Mouse (Mus musculus) left cerebral cortex, adult 18-20 months (tissue): ENCODE data around the gene A4galt. TPM values are rescaled to one million over a fixed set of nuclear protein-coding genes. Genes with fewer than 3 reads are reported as not detected.
A peak's percentile ranks its signal among the peaks of the same experiment; 100 is the strongest.
"Not testable (repeated sequence)": the region's sequence is repeated elsewhere in the genome, so short reads cannot be mapped to it uniquely, and the experiment has no call there.

Experiments used
- DNase-seq, 2 experiments: peaks; one replicate each; pipeline ENCODE4 v3.0.0; 2021 to 2022; ENCODE audit warnings: low spot score in 2 of 2, mixed read lengths in 1 of 2
- long read RNA-seq, 2 experiments: library from polyadenylated mRNA; stranded (forward); transcript quantifications; one replicate each; pipeline ENCODE4 v2.0.0; 2021
- total RNA-seq, 2 experiments: library from RNA; stranded (reverse); gene quantifications; 2 replicates each; pipeline ENCODE4 v1.2.3; 2021

The A4galt gene
- total RNA-seq: 1 to 10 TPM; 5.1 TPM
- long read RNA-seq, experiment 1: 0 reads
- long read RNA-seq, experiment 2, partial matches to known transcripts: 1 of 3 reads
- long read RNA-seq, experiment 2, other reads (novel, unspliced or antisense): 0 of 3 reads

- peak; percentile 11 to 13 for DNase-seq
Measured at GRCm38 (mm10) chr15:83251176-83252004, at the start of gene A4galt. A4galt (minus strand) TSS chr15:83251774.

GRCm38 (mm10) chr15:83299916-83300582 is 48.5 kb upstream of the A4galt start:
- no peak for DNase-seq

- DNase-seq: no peak
Measured at GRCm38 (mm10) chr15:83299450-83299849, 47.9 kb upstream of the A4galt start.

GRCm38 (mm10) chr15:83298810-83299209 is 47.2 kb upstream of the A4galt start:
- no peak for DNase-seq

DNA sequence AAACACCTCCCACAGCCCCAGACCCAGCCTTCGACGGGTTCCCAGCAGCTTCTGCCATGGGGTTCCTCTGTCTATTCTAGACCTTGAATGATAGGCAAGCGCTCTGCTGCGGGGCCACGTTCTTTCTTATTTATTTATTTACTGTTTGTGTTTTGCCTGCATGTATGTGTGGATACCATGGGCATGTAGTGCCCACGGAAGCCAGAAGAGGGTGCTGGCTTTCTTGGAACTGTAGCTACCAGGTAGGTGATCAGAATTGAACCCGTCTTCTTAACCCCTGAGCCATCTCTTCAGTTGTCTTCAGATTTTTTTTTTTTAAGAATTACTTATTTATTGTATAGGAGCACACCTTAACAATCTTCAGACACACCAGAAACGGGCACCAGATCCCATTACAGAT is 46.7 kb upstream of the A4galt start:
- no peak for DNase-seq

DNA sequence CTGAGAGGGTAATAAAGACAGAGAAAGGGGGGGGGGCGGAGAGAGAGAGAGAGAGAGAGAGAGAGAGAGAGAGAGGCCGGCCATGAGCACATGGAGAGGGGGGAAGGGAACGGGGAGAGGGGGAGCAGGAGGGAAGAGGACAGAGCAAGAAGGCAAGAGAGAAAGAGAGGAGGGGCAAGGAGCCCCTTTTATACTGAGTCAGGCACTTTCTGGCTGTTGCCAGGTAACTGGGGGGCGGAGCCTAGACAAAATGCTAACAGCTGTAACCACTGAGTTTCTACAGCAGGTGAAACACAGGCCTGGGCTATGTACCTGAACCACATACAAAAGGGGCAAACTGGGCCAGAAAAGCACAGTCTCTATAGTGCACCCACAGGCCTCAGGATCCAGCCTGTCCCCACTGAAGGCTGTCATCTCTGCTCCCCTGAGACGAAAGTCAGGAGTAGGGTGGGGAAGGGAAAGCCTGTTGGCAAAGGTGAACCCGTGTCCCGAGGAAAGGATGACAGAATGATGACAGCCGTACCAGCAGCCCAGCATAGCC is 45.3 kb upstream of the A4galt start:
- no peak for DNase-seq

DNA sequence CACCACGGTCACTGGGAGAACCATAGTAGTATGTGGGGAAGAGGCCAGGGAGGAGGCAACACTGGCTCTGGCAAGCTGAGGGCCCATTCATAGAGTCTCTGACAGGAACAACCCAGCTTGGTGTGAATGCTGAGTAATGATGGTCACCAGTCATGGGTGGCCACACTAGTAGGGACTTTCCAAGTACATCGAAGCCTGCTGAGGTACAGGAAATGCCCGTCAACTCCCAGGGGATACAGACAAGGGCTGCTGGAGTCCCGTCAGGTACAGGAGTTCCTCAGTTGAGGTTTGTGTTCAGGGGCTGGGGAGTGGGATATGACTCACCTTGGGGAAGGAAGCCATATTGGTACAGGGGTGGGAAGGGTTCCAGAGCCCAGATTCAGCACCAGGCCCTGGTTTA is 44.5 kb upstream of the A4galt start:
- DNase-seq: no peak

DNA sequence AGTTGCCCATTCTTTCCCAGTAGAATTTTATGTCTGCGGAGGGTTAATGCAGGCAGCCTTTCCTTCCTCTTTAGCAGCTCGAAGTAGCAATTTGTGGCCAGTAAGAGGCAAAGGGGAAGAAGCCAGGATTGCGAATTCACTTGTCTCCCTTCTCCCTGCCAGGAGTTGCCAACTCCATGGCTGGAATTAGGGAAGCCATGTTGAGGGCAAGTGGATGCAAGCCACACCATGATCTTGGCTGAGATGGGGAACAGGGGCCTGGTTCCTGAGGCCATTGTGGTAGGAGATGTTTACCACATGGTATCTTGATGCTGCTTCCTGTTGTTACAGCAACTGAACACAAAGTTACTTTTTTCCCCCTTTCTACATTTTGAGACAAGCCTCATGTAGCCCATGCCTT is 43.4 kb upstream of the A4galt start:
- DNase-seq: no peak

GRCm38 (mm10) chr15:83293706-83294645 is 42.4 kb upstream of the A4galt start:
- DNase-seq: no peak

GRCm38 (mm10) chr15:83293144-83293543 is 41.6 kb upstream of the A4galt start:
- DNase-seq: no peak

- DNase-seq: no peak
Measured at GRCm38 (mm10) chr15:83292261-83293056, 40.9 kb upstream of the A4galt start.

DNA sequence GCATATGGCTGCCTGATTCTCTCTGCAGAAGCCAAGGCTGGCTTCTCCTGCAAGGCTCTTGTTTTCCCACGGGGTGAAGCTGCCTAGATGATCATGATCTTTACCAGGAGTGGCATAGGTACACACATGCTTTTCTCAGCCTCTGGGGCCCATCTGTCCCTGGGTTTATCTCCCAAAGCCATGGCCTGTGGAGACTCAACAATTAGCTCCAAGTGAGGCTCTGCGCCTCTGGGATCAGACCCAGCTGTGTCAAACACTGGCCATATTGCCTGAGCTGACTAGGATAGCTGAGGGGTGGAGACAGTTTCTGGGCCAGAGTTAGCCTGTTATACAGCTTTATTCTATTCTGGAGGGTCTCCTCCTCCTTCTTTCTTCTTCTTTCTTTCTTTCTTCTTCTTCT is 39.3 kb upstream of the A4galt start:
- DNase-seq: no peak

GRCm38 (mm10) chr15:83284828-83285227 is 33.3 kb upstream of the A4galt start:
- DNase-seq: no peak

DNA sequence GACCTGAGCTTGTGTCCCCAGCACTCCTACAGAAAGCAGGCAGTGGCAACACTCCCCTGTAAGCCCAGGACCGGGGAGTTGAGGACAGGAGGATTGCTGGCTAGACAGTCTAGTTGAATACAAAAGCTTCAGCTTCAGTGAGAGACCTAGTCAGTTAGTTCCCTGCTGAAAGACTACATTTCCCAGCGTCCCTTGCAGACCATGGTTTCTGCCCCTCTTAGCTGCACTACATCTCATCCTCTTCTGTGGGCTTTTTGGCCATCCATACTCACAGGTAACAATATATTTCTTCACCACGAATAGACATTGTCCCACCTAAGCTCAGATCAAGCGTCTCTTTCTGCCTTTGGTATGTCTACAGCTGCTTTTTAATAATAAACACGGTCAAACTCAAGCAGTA is 30.8 kb upstream of the A4galt start:
- no peak for DNase-seq

GRCm38 (mm10) chr15:83281303-83281702 is 29.7 kb upstream of the A4galt start:
- DNase-seq: no peak

- no peak for DNase-seq
Measured at GRCm38 (mm10) chr15:83278579-83278978, 27.0 kb upstream of the A4galt start.

GRCm38 (mm10) chr15:83277451-83277850 is 25.9 kb upstream of the A4galt start:
- peak; percentile 59 to 66 for DNase-seq

- not testable (repeated sequence) for DNase-seq
Measured at GRCm38 (mm10) chr15:83274237-83274636, 22.7 kb upstream of the A4galt start.

DNA sequence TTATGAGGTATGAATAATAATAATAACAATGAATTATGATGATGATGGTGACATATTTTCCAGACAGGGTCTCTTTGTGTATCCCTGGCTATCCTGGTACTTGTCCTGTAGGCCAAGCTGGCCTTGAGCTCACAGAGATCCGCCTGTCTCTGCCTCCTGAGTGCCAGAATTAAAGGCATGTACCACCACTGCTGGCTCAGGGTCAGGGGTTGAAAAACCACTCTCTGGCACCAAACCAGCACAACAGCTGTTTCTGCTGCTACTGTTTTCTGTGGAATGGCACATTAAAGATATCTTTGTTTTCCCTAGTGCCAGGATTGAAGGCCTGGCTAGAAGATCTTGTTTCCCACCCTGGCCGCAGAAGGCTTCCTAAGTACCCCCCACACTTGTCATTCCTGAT is 21.4 kb upstream of the A4galt start:
- no peak for DNase-seq

DNA sequence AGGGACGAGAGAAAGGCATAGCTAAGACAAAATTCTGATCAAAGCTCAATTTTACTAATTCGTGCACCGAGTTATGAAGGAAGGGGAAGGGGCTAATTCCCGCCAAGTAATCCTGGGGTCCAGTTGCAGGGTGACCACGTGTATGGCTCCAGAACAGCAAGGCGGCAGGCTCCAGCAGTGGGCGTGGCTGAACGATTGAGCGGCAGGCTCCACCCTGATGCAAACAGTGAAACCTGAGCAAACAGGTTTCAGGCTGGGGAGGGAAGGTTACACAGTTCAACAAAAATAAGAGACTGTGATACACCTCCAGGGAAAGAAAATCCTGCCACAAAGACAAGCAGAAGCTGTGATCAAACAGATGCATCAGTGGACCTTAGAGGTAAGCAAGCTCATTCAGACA is 19.6 kb upstream of the A4galt start:
- DNase-seq: not testable (repeated sequence)
